Mouse (Mus musculus): ENCODE measurements around the gene Lrrc30. TPM values are rescaled to one million over a fixed set of nuclear protein-coding genes. Genes with fewer than 3 reads are reported as not detected.
A peak's percentile ranks its signal among the peaks of the same experiment; 100 is the strongest.

The Lrrc30 gene
- total RNA-seq, 2 experiments from 2014 or later, result not detected

GRCm38 (mm10) chr17:67581839-67582238 lies 50.7 kb downstream of the Lrrc30 start:
- peak; percentile 13 for TF ChIP-seq CTCF (IDR thresholded peaks at IDR 0.05)
- DNase-seq (ENCODE audit: extremely low spot score in 1 of 2, low spot score in 2 of 2), result no peak
- Histone ChIP-seq H3K27ac (no peak overlapping the region), H3K4me3 (no peak overlapping the region)
- intact Hi-C loops (cut with DNase I), result loop anchor here (10.0 kb wide), 1 partner anchor 407 kb away; no protein-coding TSS in a partner anchor

Other genes starting within 250 kb of the Lrrc30 start
- 1 to 10 TPM; 4.3 to 5.2 TPM for gene Lama1, start 64.5 kb upstream of the Lrrc30 start, total RNA-seq (2021)